Mouse (Mus musculus): ENCODE results near the gene Spryd3. TPM values are rescaled to one million over a fixed set of nuclear protein-coding genes. Genes with fewer than 3 reads are reported as not detected.

Spryd3 gene
- total RNA-seq, 1 experiment = 34.8 TPM

DNA sequence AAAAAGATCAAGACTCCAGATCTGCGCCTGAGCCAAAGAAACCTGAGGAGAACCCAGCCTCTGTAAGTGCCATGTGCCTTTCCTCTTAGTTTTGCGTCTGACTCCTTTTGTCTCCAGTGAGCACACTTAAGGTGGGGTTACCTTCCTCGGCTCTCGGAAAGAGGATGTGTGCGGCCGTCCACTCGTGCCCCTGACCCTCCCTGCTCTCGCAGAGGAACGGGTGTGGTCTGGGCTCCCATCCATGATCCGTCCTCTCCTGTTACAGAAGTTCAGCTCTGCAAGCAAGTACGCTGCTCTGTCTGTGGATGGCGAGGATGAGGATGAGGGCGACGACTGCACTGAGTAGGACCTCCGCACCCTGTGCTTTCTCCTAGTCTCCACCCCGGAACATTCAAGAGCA lies 41.0 kb downstream of the Spryd3 start:
- peaks cover 71% of the 10 kb centered on the region for H3K36me3 ChIP-seq (ENCODE audit: control insufficient read depth, insufficient read depth, low read length, poor library complexity, severe bottlenecking)
- H3K27ac ChIP-seq (ENCODE audit: insufficient read depth, low read depth, low read length, poor library complexity, severe bottlenecking) = no peak overlapping the region
- no peaks in the 10 kb centered on the region for H3K9me3 ChIP-seq (ENCODE audit: control insufficient read depth, insufficient read depth, low read depth, low read length)
- in situ Hi-C loops (cut with MboI; ENCODE audit: low sequenced_read_pairs in 2 of 2, unreplicated experiment in 2 of 2) = loop anchor here in 1 of 2 experiments (25.0 kb wide), 1 partner anchor 392 kb away; no protein-coding TSS in a partner anchor
- H3K9ac ChIP-seq (ENCODE audit: insufficient read depth, low read depth, low read length, poor library complexity, severe bottlenecking) = no peak overlapping the region
- peaks cover 0 to 12% of the 10 kb centered on the region in 2 experiments; a peak in 1 of 4 replicates for H3K4me1 ChIP-seq (ENCODE audit: control insufficient read depth in 2 of 2, insufficient read depth in 2 of 2, low read length in 2 of 2, poor library complexity in 1 of 2)
- no peak for TF ChIP-seq HCFC1 (IDR thresholded peaks at IDR 0.05; ENCODE audit: borderline replicate concordance, insufficient read depth, low read length)
- no peak for TF ChIP-seq ZC3H11A (IDR thresholded peaks at IDR 0.05; ENCODE audit: borderline replicate concordance, low read depth, low read length)
- no peak for TF ChIP-seq ZNF384 (IDR thresholded peaks at IDR 0.05; ENCODE audit: low read depth, low read length)
- TF ChIP-seq CHD2 (IDR thresholded peaks at IDR 0.05; ENCODE audit: low read depth, low read length) = no peak
- TF ChIP-seq MAFK (IDR thresholded peaks at IDR 0.05; ENCODE audit: insufficient read depth, low read depth, low read length) = no peak
- no peak overlapping the region for H3K4me3 ChIP-seq (ENCODE audit: insufficient read depth in 1 of 2, low read depth in 1 of 2, low read length in 2 of 2, poor library complexity in 1 of 2, severe bottlenecking in 1 of 2)
- DNase-seq (ENCODE audit: low read depth, low spot score) = no peak

DNA sequence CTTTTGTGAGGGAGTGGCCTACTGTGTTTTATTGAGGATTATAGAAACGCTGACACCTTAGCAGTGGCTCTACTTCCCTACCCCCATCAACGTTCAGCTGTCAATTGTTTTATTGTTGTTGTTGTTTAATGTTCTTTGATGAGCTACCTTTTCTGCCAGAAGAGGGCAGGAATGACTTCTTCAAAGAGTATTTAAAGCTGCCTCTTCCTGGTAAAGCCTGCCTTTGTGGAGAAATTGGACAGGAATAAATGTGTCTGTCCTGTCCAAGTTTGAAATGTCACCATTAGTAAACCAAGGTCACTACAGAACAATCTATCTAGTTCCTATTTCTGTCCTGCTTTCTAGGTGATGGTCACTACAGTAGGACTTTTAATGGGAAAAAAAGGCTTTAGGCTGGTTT lies 41.9 kb downstream of the Spryd3 start:
- H3K27ac ChIP-seq (ENCODE audit: insufficient read depth, low read depth, low read length, poor library complexity, severe bottlenecking) = no peak overlapping the region
- H3K9me3 ChIP-seq (ENCODE audit: control insufficient read depth, insufficient read depth, low read depth, low read length) = no peaks in the 10 kb centered on the region
- no peak for DNase-seq (ENCODE audit: low read depth, low spot score)
- peaks cover 79% of the 10 kb centered on the region for H3K36me3 ChIP-seq (ENCODE audit: control insufficient read depth, insufficient read depth, low read length, poor library complexity, severe bottlenecking)
- no peak overlapping the region for H3K9ac ChIP-seq (ENCODE audit: insufficient read depth, low read depth, low read length, poor library complexity, severe bottlenecking)
- H3K4me1 ChIP-seq (ENCODE audit: control insufficient read depth in 2 of 2, insufficient read depth in 2 of 2, low read length in 2 of 2, poor library complexity in 1 of 2) = peaks cover 0 to 11% of the 10 kb centered on the region in 2 experiments; a peak in 1 of 4 replicates
- no peak overlapping the region for H3K4me3 ChIP-seq (ENCODE audit: insufficient read depth in 1 of 2, low read depth in 1 of 2, low read length in 2 of 2, poor library complexity in 1 of 2, severe bottlenecking in 1 of 2)
- TF ChIP-seq CHD2 (IDR thresholded peaks at IDR 0.05; ENCODE audit: low read depth, low read length) = no peak
- TF ChIP-seq ZC3H11A (IDR thresholded peaks at IDR 0.05; ENCODE audit: borderline replicate concordance, low read depth, low read length) = no peak
- no peak for TF ChIP-seq ZNF384 (IDR thresholded peaks at IDR 0.05; ENCODE audit: low read depth, low read length)
- no peak for TF ChIP-seq MAFK (IDR thresholded peaks at IDR 0.05; ENCODE audit: insufficient read depth, low read depth, low read length)
- TF ChIP-seq HCFC1 (IDR thresholded peaks at IDR 0.05; ENCODE audit: borderline replicate concordance, insufficient read depth, low read length) = no peak
- in situ Hi-C loops (cut with MboI; ENCODE audit: low sequenced_read_pairs in 2 of 2, unreplicated experiment in 2 of 2) = loop anchor here in 1 of 2 experiments (25.0 kb wide), 1 partner anchor 393 kb away; no protein-coding TSS in a partner anchor

DNA sequence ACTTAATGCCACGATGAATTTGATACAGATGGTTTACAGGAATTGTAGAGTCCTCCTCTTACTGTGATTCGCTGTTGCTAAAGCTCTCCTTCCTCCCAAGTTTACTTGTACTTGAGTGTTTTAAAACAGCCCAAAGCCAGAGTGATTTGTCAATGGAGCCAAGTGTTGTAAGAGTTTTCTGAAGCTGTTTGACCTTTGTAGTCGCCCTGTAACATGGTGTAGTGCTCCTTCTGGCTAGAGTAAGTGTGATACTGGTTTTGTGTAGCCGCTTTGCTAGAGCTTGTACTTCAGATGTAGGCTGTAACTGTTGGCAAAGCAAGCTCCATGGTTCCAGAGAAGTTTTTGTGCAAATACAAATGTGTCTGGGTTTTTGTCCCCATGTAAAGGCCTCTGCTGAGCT lies 43.8 kb downstream of the Spryd3 start:
- Histone ChIP-seq H3K9ac (ENCODE audit: insufficient read depth, low read depth, low read length, poor library complexity, severe bottlenecking) (no peak overlapping the region), H3K4me1 (ENCODE audit: control insufficient read depth in 2 of 2, insufficient read depth in 2 of 2, low read length in 2 of 2, poor library complexity in 1 of 2) (peaks cover 0 to 4% of the 10 kb centered on the region in 2 experiments; a peak in 1 of 4 replicates), H3K4me3 (ENCODE audit: insufficient read depth in 1 of 2, low read depth in 1 of 2, low read length in 2 of 2, poor library complexity in 1 of 2, severe bottlenecking in 1 of 2) (no peak overlapping the region), H3K36me3 (ENCODE audit: control insufficient read depth, insufficient read depth, low read length, poor library complexity, severe bottlenecking) (peaks cover 86% of the 10 kb centered on the region), H3K9me3 (ENCODE audit: control insufficient read depth, insufficient read depth, low read depth, low read length) (no peaks in the 10 kb centered on the region), H3K27ac (ENCODE audit: insufficient read depth, low read depth, low read length, poor library complexity, severe bottlenecking) (no peak overlapping the region)
- in situ Hi-C loops (cut with MboI; ENCODE audit: low sequenced_read_pairs in 2 of 2, unreplicated experiment in 2 of 2) = loop anchor here in 1 of 2 experiments (25.0 kb wide), 1 partner anchor 395 kb away; no protein-coding TSS in a partner anchor
- DNase-seq (ENCODE audit: low read depth, low spot score) = no peak
- no peak for TF ChIP-seq MAFK (IDR thresholded peaks at IDR 0.05; ENCODE audit: insufficient read depth, low read depth, low read length)
- no peak for TF ChIP-seq ZNF384 (IDR thresholded peaks at IDR 0.05; ENCODE audit: low read depth, low read length)
- no peak for TF ChIP-seq HCFC1 (IDR thresholded peaks at IDR 0.05; ENCODE audit: borderline replicate concordance, insufficient read depth, low read length)
- TF ChIP-seq ZC3H11A (IDR thresholded peaks at IDR 0.05; ENCODE audit: borderline replicate concordance, low read depth, low read length) = no peak
- TF ChIP-seq CHD2 (IDR thresholded peaks at IDR 0.05; ENCODE audit: low read depth, low read length) = no peak

DNA sequence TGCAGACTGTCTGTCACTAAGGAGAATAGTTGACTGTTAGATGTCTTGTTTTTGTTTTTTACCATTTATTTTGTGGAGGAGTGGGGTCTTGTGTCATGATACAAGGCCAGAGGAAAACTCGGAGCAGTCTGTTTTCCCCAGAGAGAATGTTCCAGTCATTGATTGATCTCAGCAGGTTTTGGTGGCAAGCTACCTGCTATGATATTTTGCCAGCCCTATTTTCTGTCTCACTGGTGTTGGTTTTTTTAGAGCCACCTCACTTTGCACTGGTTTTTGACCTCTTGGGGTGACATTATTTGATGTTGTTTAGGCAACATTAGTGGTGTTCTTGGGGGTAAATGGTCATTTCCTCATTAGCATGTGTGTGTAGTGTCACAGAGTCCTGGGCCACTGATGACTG lies 44.3 kb downstream of the Spryd3 start:
- Histone ChIP-seq H3K4me1 (ENCODE audit: control insufficient read depth in 2 of 2, insufficient read depth in 2 of 2, low read length in 2 of 2, poor library complexity in 1 of 2) (peaks cover 0 to 2% of the 10 kb centered on the region in 2 experiments; a peak in 1 of 4 replicates), H3K9me3 (ENCODE audit: control insufficient read depth, insufficient read depth, low read depth, low read length) (no peaks in the 10 kb centered on the region), H3K36me3 (ENCODE audit: control insufficient read depth, insufficient read depth, low read length, poor library complexity, severe bottlenecking) (peaks cover 86% of the 10 kb centered on the region), H3K9ac (ENCODE audit: insufficient read depth, low read depth, low read length, poor library complexity, severe bottlenecking) (no peak overlapping the region), H3K27ac (ENCODE audit: insufficient read depth, low read depth, low read length, poor library complexity, severe bottlenecking) (no peak overlapping the region), H3K4me3 (ENCODE audit: insufficient read depth in 1 of 2, low read depth in 1 of 2, low read length in 2 of 2, poor library complexity in 1 of 2, severe bottlenecking in 1 of 2) (no peak overlapping the region)
- no peak for TF ChIP-seq ZNF384 (IDR thresholded peaks at IDR 0.05; ENCODE audit: low read depth, low read length)
- TF ChIP-seq HCFC1 (IDR thresholded peaks at IDR 0.05; ENCODE audit: borderline replicate concordance, insufficient read depth, low read length) = no peak
- no peak for TF ChIP-seq MAFK (IDR thresholded peaks at IDR 0.05; ENCODE audit: insufficient read depth, low read depth, low read length)
- no peak for TF ChIP-seq CHD2 (IDR thresholded peaks at IDR 0.05; ENCODE audit: low read depth, low read length)
- DNase-seq (ENCODE audit: low read depth, low spot score) = no peak
- in situ Hi-C loops (cut with MboI; ENCODE audit: low sequenced_read_pairs in 2 of 2, unreplicated experiment in 2 of 2) = loop anchor here in 1 of 2 experiments (25.0 kb wide), 1 partner anchor 396 kb away; no protein-coding TSS in a partner anchor

Data from ES-E14 (cell line).